Mouse (Mus musculus) erythroblast, embryonic 14.5 days (primary cell): ENCODE data around the gene Xbp1.
"Not testable (repeated sequence)": the region's sequence is repeated elsewhere in the genome, so short reads cannot be mapped to it uniquely, and the experiment has no call there.

Source experiments
- GATA1 ChIP-seq: IDR thresholded peaks from 2 replicates; pipeline ENCODE4 v1.6.1; 2012; ENCODE audit warnings: low read length, inconsistent platforms, mixed read lengths
- TAL1 ChIP-seq: IDR thresholded peaks from 3 replicates; pipeline ENCODE4 v1.6.1; 2012; ENCODE audit warnings: low read length, inconsistent platforms, mixed read lengths

DNA sequence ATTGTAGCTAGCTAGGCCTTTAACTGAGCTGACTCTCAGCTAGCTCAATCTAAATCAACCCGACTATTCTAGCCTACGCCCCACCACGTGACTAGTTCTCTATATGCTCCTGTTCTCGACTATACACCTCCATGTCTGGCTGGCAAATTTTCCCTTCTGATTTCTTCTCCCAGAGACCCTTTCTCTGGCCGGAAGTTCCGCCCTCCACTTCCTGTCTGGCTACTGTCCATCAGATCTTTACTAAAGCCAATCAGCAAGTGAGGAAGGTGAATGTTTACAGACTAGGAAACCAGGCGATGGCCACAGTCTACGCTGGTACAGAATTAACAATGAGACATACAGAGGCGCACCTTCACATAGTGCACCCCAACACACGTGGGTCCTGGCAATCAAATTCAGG lies 31.0 kb upstream of the Xbp1 start:
- TF ChIP-seq GATA1, TAL1: not testable (repeated sequence)
